Mouse (Mus musculus) embryonic facial prominence, embryonic 13.5 days (tissue): ENCODE results near the gene Fibp. TPM values are rescaled to one million over a fixed set of nuclear protein-coding genes. Genes with fewer than 3 reads are reported as not detected.

Experiments used
- ATAC-seq: fragments of 200-750 bp; cut with Nextera tagmentation; 2 replicates; pipeline ENCODE4 v1.8.0; 2017; ENCODE audit warnings: low read depth; ENCODE audit not compliant: insufficient number of reproducible peaks, insufficient read depth, low FRiP score, low TSS enrichment
- H3K27ac ChIP-seq: fragments of 300-500 bp; sonication (generic); 2 replicates; pipeline ENCODE4 v1.5.1; 2015; ENCODE audit warnings: moderate library complexity, mild to moderate bottlenecking, inconsistent platforms
- H3K27me3 ChIP-seq: fragments of 300-500 bp; sonication (generic); 2 replicates; pipeline ENCODE4 v1.6.1; 2015; ENCODE audit warnings: mild to moderate bottlenecking, inconsistent platforms
- H3K36me3 ChIP-seq: fragments of 300-500 bp; sonication (generic); 2 replicates; pipeline ENCODE4 v1.6.1; 2015; ENCODE audit warnings: mild to moderate bottlenecking, inconsistent platforms
- H3K4me1 ChIP-seq: fragments of 300-500 bp; sonication (generic); 2 replicates; pipeline ENCODE4 v1.6.1; 2015; ENCODE audit warnings: inconsistent platforms
- H3K4me2 ChIP-seq: fragments of 300-500 bp; sonication (generic); 2 replicates; pipeline ENCODE4 v1.6.1; 2015; ENCODE audit warnings: moderate library complexity, mild to moderate bottlenecking, inconsistent platforms
- H3K4me3 ChIP-seq: fragments of 300-500 bp; sonication (generic); 2 replicates; pipeline ENCODE4 v1.5.1; 2015; ENCODE audit warnings: mild to moderate bottlenecking, inconsistent platforms
- H3K9ac ChIP-seq: fragments of 300-500 bp; sonication (generic); 2 replicates; pipeline ENCODE4 v1.6.1; 2015; ENCODE audit warnings: mild to moderate bottlenecking, inconsistent platforms
- H3K9me3 ChIP-seq: fragments of 300-500 bp; sonication (generic); 2 replicates; pipeline ENCODE4 v1.6.1; 2016; ENCODE audit warnings: inconsistent platforms
- WGBS: fragments of 180-500 bp; shearing (Covaris S2); methylation state at CpG from one replicate; pipeline ENCODE4 v1.1.7; 2015; ENCODE audit warnings: mixed read lengths; 5-methylcytosine and 5-hydroxymethylcytosine counted together
- polyA plus RNA-seq: library from polyadenylated mRNA; unstranded; fragments of >200 nt; fragmentation: Nextera tagmentation; extraction: Ambion mirVana; gene quantifications from 2 replicates; pipeline ENCODE4 v1.2.1, GENCODE M21; 2015

The Fibp gene
- polyA plus RNA-seq, 1 experiment from 2014 or later: 144 TPM

DNA sequence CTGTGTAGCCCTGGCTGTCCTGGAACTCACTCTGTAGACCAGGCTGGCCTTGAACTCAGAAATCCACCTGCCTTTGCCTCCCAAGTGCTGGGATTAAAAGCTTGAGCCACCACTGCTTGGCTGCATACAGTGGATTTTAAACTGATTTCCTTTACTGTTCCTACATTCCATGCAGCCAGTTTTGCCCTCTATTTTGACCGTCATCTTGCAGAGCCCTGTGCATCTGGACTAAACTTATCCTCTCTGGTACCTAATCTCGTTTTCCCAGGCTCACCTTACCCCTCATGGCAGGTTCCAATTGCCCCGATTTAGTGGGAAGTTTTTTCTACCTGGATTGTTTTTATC, 52.6 kb downstream of the Fibp start:
- Histone ChIP-seq H3K36me3 (no peaks in the 10 kb centered on the region), H3K27ac (no peak overlapping the region), H3K4me2 (no peak overlapping the region), H3K4me3 (no peak overlapping the region), H3K27me3 (no peaks in the 10 kb centered on the region), H3K9ac (no peak overlapping the region), H3K9me3 (no peaks in the 10 kb centered on the region), H3K4me1 (peaks cover 19% of the 10 kb centered on the region)
- no peak for ATAC-seq
- 84% methylated on average over 3 of the region's 3 CpGs for WGBS

Other genes with a start within 250 kb of the Fibp start
- gene Pacs1, start 187.5 kb upstream of the Fibp start, polyA plus RNA-seq: 28.7 and 29.8 TPM in 2 replicates
- 404 and 414 TPM in 2 replicates for gene Sf3b2, start 165.2 kb upstream of the Fibp start, polyA plus RNA-seq
- 7.4 and 8.9 TPM in 2 replicates for gene Gal3st3, start 162.3 kb upstream of the Fibp start, polyA plus RNA-seq
- gene Catsper1, start 124.9 kb upstream of the Fibp start, polyA plus RNA-seq: not detected in 2 replicates
- 3.6 and 3.7 TPM in 2 replicates for gene Cst6, start 111.0 kb upstream of the Fibp start, polyA plus RNA-seq
- gene Eif1ad, start 93.9 kb upstream of the Fibp start, polyA plus RNA-seq: 57.6 and 61.8 TPM in 2 replicates
- 423 and 434 TPM in 2 replicates for gene Banf1, start 93.4 kb upstream of the Fibp start, polyA plus RNA-seq
- 83.9 and 87.7 TPM in 2 replicates for gene Sart1, start 71.9 kb upstream of the Fibp start, polyA plus RNA-seq
- gene Tsga10ip, start 58.1 kb upstream of the Fibp start, polyA plus RNA-seq: not detected in 2 replicates
- gene Drap1, start 35.6 kb upstream of the Fibp start, polyA plus RNA-seq: 278 and 306 TPM in 2 replicates
- 67.3 and 67.7 TPM in 2 replicates for gene AI837181, start 35.5 kb upstream of the Fibp start, polyA plus RNA-seq
- not detected in 2 replicates for gene Fosl1, start 13.1 kb upstream of the Fibp start, polyA plus RNA-seq
- 6.8 TPM in 2 replicates for gene Ccdc85b, start 2.7 kb upstream of the Fibp start, polyA plus RNA-seq
- gene Ctsw, start 7.9 kb downstream of the Fibp start, polyA plus RNA-seq: 1.6 and 2.4 TPM in 2 replicates
- gene Efemp2, start 13.3 kb downstream of the Fibp start, polyA plus RNA-seq: 200 and 207 TPM in 2 replicates
- gene Mus81, start 27.8 kb downstream of the Fibp start, polyA plus RNA-seq: 42.5 and 43.7 TPM in 2 replicates
- gene Cfl1, start 29.8 kb downstream of the Fibp start, polyA plus RNA-seq: 2,535 and 2,700 TPM in 2 replicates
- not detected in 2 replicates for gene 1700020D05Rik, start 43.2 kb downstream of the Fibp start, polyA plus RNA-seq
- 9.7 and 11.7 TPM in 2 replicates for gene Snx32, start 49.9 kb downstream of the Fibp start, polyA plus RNA-seq
- gene Ovol1, start 100.0 kb downstream of the Fibp start, polyA plus RNA-seq: 5.8 and 6.4 TPM in 2 replicates
- gene Ap5b1, start 107.4 kb downstream of the Fibp start, polyA plus RNA-seq: 3.1 and 3.3 TPM in 2 replicates
- 136 and 162 TPM in 2 replicates for gene Rnaseh2c, start 141.3 kb downstream of the Fibp start, polyA plus RNA-seq
- 55.8 and 60.0 TPM in 2 replicates for gene Kat5, start 149.6 kb downstream of the Fibp start, polyA plus RNA-seq
- 47.4 and 53.0 TPM in 2 replicates for gene Rela, start 176.9 kb downstream of the Fibp start, polyA plus RNA-seq
- 24.1 and 24.6 TPM in 2 replicates for gene Sipa1, start 203.1 kb downstream of the Fibp start, polyA plus RNA-seq
- 19.2 and 20.5 TPM in 2 replicates for gene Map3k11, start 228.1 kb downstream of the Fibp start, polyA plus RNA-seq
- gene Pcnx3, start 228.3 kb downstream of the Fibp start, polyA plus RNA-seq: 25.6 and 26.5 TPM in 2 replicates
- 0.52 and 0.59 TPM in 2 replicates for gene Kcnk7, start 243.8 kb downstream of the Fibp start, polyA plus RNA-seq